Mouse (Mus musculus): ENCODE measurements around the gene Hmcn2.

DNA sequence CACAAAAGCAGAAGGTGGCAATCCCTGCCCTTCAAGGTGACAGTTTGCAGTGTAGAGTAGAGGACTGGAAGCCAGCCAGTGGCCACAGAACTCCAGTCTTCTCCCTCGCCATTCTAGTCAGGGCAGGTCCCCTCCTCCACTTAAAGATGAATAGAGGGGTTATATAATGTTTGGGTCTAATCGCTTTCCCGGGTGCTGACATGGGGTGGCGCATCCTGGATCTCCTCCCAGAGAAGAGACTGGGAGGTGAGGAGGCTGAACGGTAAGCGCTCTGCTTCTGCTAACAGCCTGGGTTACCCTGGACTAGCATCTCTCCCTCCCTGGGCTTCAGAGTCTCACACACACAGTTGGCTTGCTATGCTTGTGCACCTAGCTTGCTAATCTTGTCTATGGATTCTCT is 36.4 kb upstream of the Hmcn2 start:
- TF ChIP-seq EP300 (IDR thresholded peaks at IDR 0.05; ENCODE audit: insufficient read depth, low read depth, low read length) (no peak), CTCF (IDR thresholded peaks at IDR 0.05) (no peak)

All from heart, adult 2 months (tissue).